Mouse (Mus musculus): ENCODE results near the gene Cyp2ab1. TPM values are rescaled to one million over a fixed set of nuclear protein-coding genes. Genes with fewer than 3 reads are reported as not detected.

The Cyp2ab1 gene
- total and polyA plus RNA-seq, 3 experiments, result not detected

DNA sequence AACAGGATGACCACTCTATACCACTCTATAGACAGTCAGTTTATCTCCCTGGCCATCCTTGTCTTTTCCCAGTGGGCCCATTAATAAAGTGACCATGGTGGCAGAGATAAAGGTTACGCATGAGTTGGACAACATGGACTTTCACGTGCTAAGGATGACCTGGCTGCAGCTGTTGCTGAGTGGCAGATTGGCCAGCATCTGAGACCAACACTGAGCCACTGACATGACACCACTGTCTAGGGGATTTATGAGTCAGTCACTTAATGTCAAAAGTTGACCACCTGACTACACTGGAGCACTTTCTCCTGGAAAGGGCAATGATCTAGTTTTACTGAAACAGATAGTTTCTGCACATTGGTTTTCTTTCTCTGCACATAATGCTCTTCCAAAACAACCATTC, 29.6 kb upstream of the Cyp2ab1 start:
- Histone ChIP-seq H3K36me3 (replicated peaks in 1 of 2; ENCODE audit: control insufficient read depth in 1 of 2, insufficient read depth in 1 of 2, low read length in 1 of 2) (peaks cover 6 to 64% of the 10 kb centered on the region in 2 experiments), H3K4me3 (replicated peaks in 1 of 3; ENCODE audit: low read depth in 2 of 3, low read length in 2 of 3, poor library complexity in 1 of 3) (no peak overlapping the region), H3K4me1 (ENCODE audit: control insufficient read depth in 1 of 2, insufficient read depth in 2 of 2) (peaks cover 0 to 5% of the 10 kb centered on the region in 2 experiments; a peak in 1 of 4 replicates), H3K4me2 (ENCODE audit: insufficient read depth, low read depth, poor library complexity, severe bottlenecking) (no peak overlapping the region), H3K9ac (ENCODE audit: insufficient read depth, low read depth) (no peak overlapping the region), H3K27me3 (replicated peaks) (no peaks in the 10 kb centered on the region), H3K9me3 (replicated peaks; ENCODE audit: low read length) (no peaks in the 10 kb centered on the region), H3K27ac (ENCODE audit: insufficient read depth, low read depth) (no peak overlapping the region), H3K79me2 (replicated peaks; ENCODE audit: control insufficient read depth, extremely low read depth, insufficient read depth, poor library complexity, severe bottlenecking) (no peaks in the 10 kb centered on the region)
- DNase-seq (ENCODE audit: extremely low read depth), result no peak
- TF ChIP-seq BHLHE40 (IDR thresholded peaks at IDR 0.05; ENCODE audit: low read depth, low read length) (no peak), TBP (conservative IDR thresholded peaks at IDR 0.05; ENCODE audit: low read depth, low read length) (no peak), MAX (IDR thresholded peaks at IDR 0.05; ENCODE audit: low read length) (no peak), HCFC1 (IDR thresholded peaks at IDR 0.05; ENCODE audit: low read depth, low read length) (no peak), TCF12 (IDR thresholded peaks at IDR 0.05; ENCODE audit: low read depth, low read length) (no peak), ZC3H11A (IDR thresholded peaks at IDR 0.05; ENCODE audit: low read depth, low read length) (no peak), NELFE (IDR thresholded peaks at IDR 0.05; ENCODE audit: low read depth, low read length) (no peak), MAZ (IDR thresholded peaks at IDR 0.05; ENCODE audit: low read depth, low read length) (no peak), CHD2 (IDR thresholded peaks at IDR 0.05; ENCODE audit: low read length) (no peak), USF1 (IDR thresholded peaks at IDR 0.05; ENCODE audit: low read depth, low read length) (no peak), POLR2A (IDR thresholded peaks at IDR 0.05; ENCODE audit: low read depth, low read length) (no peak), MYC (IDR thresholded peaks at IDR 0.05; ENCODE audit: low read depth, low read length) (no peak), E2F4 (IDR thresholded peaks at IDR 0.05; ENCODE audit: insufficient replicate concordance, low read depth, low read length) (no peak), IRF4 (IDR thresholded peaks at IDR 0.05; ENCODE audit: low read depth, low read length) (no peak), JUN (IDR thresholded peaks at IDR 0.05; ENCODE audit: insufficient read depth, low read depth, low read length) (no peak), KAT2A (IDR thresholded peaks at IDR 0.05; ENCODE audit: insufficient replicate concordance, low read length) (no peak), CHD1 (IDR thresholded peaks at IDR 0.05; ENCODE audit: low read depth, low read length) (no peak)
- in situ Hi-C loops (cut with MboI; ENCODE audit: low pct_ligation_motif_present, low pct_unique_long_range_greater_than_20kb, low sequenced_read_pairs) (no loop called here), dilution Hi-C loops (cut with MboI; ENCODE audit: extremely low pct_ligation_motif_present, extremely low pct_unique_long_range_greater_than_20kb, low sequenced_read_pairs) (no loop called here)

DNA sequence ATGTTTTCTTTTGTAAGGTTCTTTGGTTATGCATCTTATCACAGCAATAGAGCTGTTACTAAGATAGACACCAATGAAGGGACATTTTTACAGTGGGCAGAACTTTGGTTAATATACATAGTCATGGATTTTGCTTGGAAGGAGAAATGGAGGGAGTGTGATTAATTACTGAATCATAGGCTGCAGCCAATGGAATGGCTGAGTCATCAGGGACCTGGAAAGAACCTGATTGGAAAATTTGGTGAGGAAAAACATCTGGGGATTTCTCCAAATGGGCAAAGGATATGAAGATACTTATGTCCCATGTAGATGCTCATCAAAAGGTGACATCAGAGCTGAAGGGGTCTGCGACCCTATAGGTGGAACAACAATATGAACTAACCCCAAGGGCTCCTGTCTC, 28.8 kb upstream of the Cyp2ab1 start:
- no peak overlapping the region for H3K27ac ChIP-seq (ENCODE audit: insufficient read depth, low read depth)
- no peak overlapping the region for H3K4me3 ChIP-seq (replicated peaks in 1 of 3; ENCODE audit: low read depth in 2 of 3, low read length in 2 of 3, poor library complexity in 1 of 3)
- no peak overlapping the region for H3K4me2 ChIP-seq (ENCODE audit: insufficient read depth, low read depth, poor library complexity, severe bottlenecking)
- no peaks in the 10 kb centered on the region for H3K27me3 ChIP-seq (replicated peaks)
- H3K79me2 ChIP-seq (replicated peaks; ENCODE audit: control insufficient read depth, extremely low read depth, insufficient read depth, poor library complexity, severe bottlenecking), result no peaks in the 10 kb centered on the region
- H3K4me1 ChIP-seq (ENCODE audit: control insufficient read depth in 1 of 2, insufficient read depth in 2 of 2), result peaks cover 0 to 5% of the 10 kb centered on the region in 2 experiments; a peak in 1 of 4 replicates
- TF ChIP-seq MXI1 (IDR thresholded peaks at IDR 0.05; ENCODE audit: low read depth, low read length), result no peak
- no peak for TF ChIP-seq PAX5 (IDR thresholded peaks at IDR 0.05; ENCODE audit: low read length)
- no peak for TF ChIP-seq USF1 (IDR thresholded peaks at IDR 0.05; ENCODE audit: low read depth, low read length)
- no peak for TF ChIP-seq NELFE (IDR thresholded peaks at IDR 0.05; ENCODE audit: low read depth, low read length)
- TF ChIP-seq SMC3 (IDR thresholded peaks at IDR 0.05; ENCODE audit: low read depth, low read length), result no peak
- TF ChIP-seq NRF1 (IDR thresholded peaks at IDR 0.05; ENCODE audit: low read depth, low read length), result no peak
- TF ChIP-seq MAX (IDR thresholded peaks at IDR 0.05; ENCODE audit: low read length), result no peak
- no peak for TF ChIP-seq JUN (IDR thresholded peaks at IDR 0.05; ENCODE audit: insufficient read depth, low read depth, low read length)
- TF ChIP-seq MYC (IDR thresholded peaks at IDR 0.05; ENCODE audit: low read depth, low read length), result no peak
- no peak for TF ChIP-seq ZC3H11A (IDR thresholded peaks at IDR 0.05; ENCODE audit: low read depth, low read length)
- TF ChIP-seq POLR2A (IDR thresholded peaks at IDR 0.05; ENCODE audit: low read depth, low read length), result no peak
- no peak for TF ChIP-seq TCF12 (IDR thresholded peaks at IDR 0.05; ENCODE audit: low read depth, low read length)
- no peak for TF ChIP-seq CHD1 (IDR thresholded peaks at IDR 0.05; ENCODE audit: low read depth, low read length)
- TF ChIP-seq ETS1 (conservative IDR thresholded peaks at IDR 0.05; ENCODE audit: low read depth, low read length), result no peak
- TF ChIP-seq UBTF (IDR thresholded peaks at IDR 0.05; ENCODE audit: low read depth, low read length), result no peak
- TF ChIP-seq RCOR1 (conservative IDR thresholded peaks at IDR 0.05; ENCODE audit: low read depth, low read length), result no peak
- no peak for TF ChIP-seq POLR2AphosphoS2 (IDR thresholded peaks at IDR 0.05; ENCODE audit: low read depth, low read length)
- no peak for TF ChIP-seq E2F4 (IDR thresholded peaks at IDR 0.05; ENCODE audit: insufficient replicate concordance, low read depth, low read length)
- TF ChIP-seq GABPA (IDR thresholded peaks at IDR 0.05; ENCODE audit: insufficient replicate concordance, low read depth, low read length), result no peak
- no peak for TF ChIP-seq CHD2 (IDR thresholded peaks at IDR 0.05; ENCODE audit: low read length)
- dilution Hi-C loops (cut with MboI; ENCODE audit: extremely low pct_ligation_motif_present, extremely low pct_unique_long_range_greater_than_20kb, low sequenced_read_pairs) (no loop called here), in situ Hi-C loops (cut with MboI; ENCODE audit: low pct_ligation_motif_present, low pct_unique_long_range_greater_than_20kb, low sequenced_read_pairs) (no loop called here)
- no peaks in the 10 kb centered on the region for H3K9me3 ChIP-seq (replicated peaks; ENCODE audit: low read length)
- no peak for DNase-seq (ENCODE audit: extremely low read depth)
- peaks cover 3 to 64% of the 10 kb centered on the region in 2 experiments for H3K36me3 ChIP-seq (replicated peaks in 1 of 2; ENCODE audit: control insufficient read depth in 1 of 2, insufficient read depth in 1 of 2, low read length in 1 of 2)
- H3K9ac ChIP-seq (ENCODE audit: insufficient read depth, low read depth), result no peak overlapping the region
